Mouse (Mus musculus): ENCODE measurements around the gene Dtnb.

The Dtnb gene

GRCm38 (mm10) chr12:3811596-3811995, 239.4 kb downstream of the Dtnb start:
- no peak for DNase-seq

- DNase-seq: no peak
Observed at GRCm38 (mm10) chr12:3812251-3812650, 240.1 kb downstream of the Dtnb start.

GRCm38 (mm10) chr12:3813138-3813537, 241.0 kb downstream of the Dtnb start:
- no peak for DNase-seq

GRCm38 (mm10) chr12:3815386-3815785, 243.2 kb downstream of the Dtnb start:
- no peak for DNase-seq

GRCm38 (mm10) chr12:3817033-3817432, 244.9 kb downstream of the Dtnb start:
- no peak for DNase-seq

- DNase-seq: no peak
Observed at GRCm38 (mm10) chr12:3817566-3817965, 245.4 kb downstream of the Dtnb start.

GRCm38 (mm10) chr12:3819899-3820298, 247.7 kb downstream of the Dtnb start:
- no peak for DNase-seq

GRCm38 (mm10) chr12:3823408-3823807, 251.2 kb downstream of the Dtnb start:
- no peak for DNase-seq

GRCm38 (mm10) chr12:3824906-3825713, 252.9 kb downstream of the Dtnb start:
- DNase-seq: no peak

- no peak for DNase-seq
Observed at GRCm38 (mm10) chr12:3825714-3826080, 253.5 kb downstream of the Dtnb start.

- DNase-seq: no peak
Observed at GRCm38 (mm10) chr12:3827771-3828170, 255.6 kb downstream of the Dtnb start.

Measured in B cell, adult 2 months (primary cell).